Mouse (Mus musculus): ENCODE results near the gene Arhgef28. TPM values are rescaled to one million over a fixed set of nuclear protein-coding genes. Genes with fewer than 3 reads are reported as not detected.
A peak's percentile ranks its signal among the peaks of the same experiment; 100 is the strongest.

Gene Arhgef28
- polyA plus RNA-seq, 1 experiment from 2014 or later: 10.3 TPM

- Histone ChIP-seq H3K27ac (ENCODE audit: low read length) (no peak overlapping the region), H3K9me3 (replicated peaks; ENCODE audit: control insufficient read depth, low read length) (no peaks in the 10 kb centered on the region), H3K36me3 (ENCODE audit: control insufficient read depth, insufficient read depth) (no peaks in the 10 kb centered on the region), H3K4me3 (ENCODE audit: low read length) (no peak overlapping the region), H3K9ac (ENCODE audit: low read length) (no peak overlapping the region), H3K27me3 (ENCODE audit: control insufficient read depth, insufficient read depth, low read length) (no peaks in the 10 kb centered on the region), H3K4me1 (ENCODE audit: control insufficient read depth, insufficient read depth, low read length) (no peaks in the 10 kb centered on the region), H3K4me2 (ENCODE audit: low read depth, low read length) (no peak overlapping the region)
- no peak for ATAC-seq (replicated peaks; ENCODE audit: extremely low read depth, insufficient read depth, low FRiP score)
- 86% methylated on average over 1 of the region's 1 CpGs for WGBS
Measured at GRCm38 (mm10) chr13:98230511-98230910, 24.3 kb upstream of the Arhgef28 start.

- 62% methylated on average over 2 of the region's 2 CpGs for WGBS
- no peak overlapping the region for H3K9ac ChIP-seq (ENCODE audit: low read length)
- no peak overlapping the region for H3K4me3 ChIP-seq (ENCODE audit: low read length)
- H3K9me3 ChIP-seq (replicated peaks; ENCODE audit: control insufficient read depth, low read length): no peaks in the 10 kb centered on the region
- H3K36me3 ChIP-seq (ENCODE audit: control insufficient read depth, insufficient read depth): no peaks in the 10 kb centered on the region
- H3K4me1 ChIP-seq (ENCODE audit: control insufficient read depth, insufficient read depth, low read length): no peaks in the 10 kb centered on the region
- no peaks in the 10 kb centered on the region for H3K27me3 ChIP-seq (ENCODE audit: control insufficient read depth, insufficient read depth, low read length)
- ATAC-seq (replicated peaks; ENCODE audit: extremely low read depth, insufficient read depth, low FRiP score): no peak
- H3K4me2 ChIP-seq (ENCODE audit: low read depth, low read length): no peak overlapping the region
- H3K27ac ChIP-seq (ENCODE audit: low read length): no peak overlapping the region
Measured at GRCm38 (mm10) chr13:98226225-98226624, 20.0 kb upstream of the Arhgef28 start.

GRCm38 (mm10) chr13:98222848-98223247 lies 16.6 kb upstream of the Arhgef28 start:
- ATAC-seq (replicated peaks; ENCODE audit: extremely low read depth, insufficient read depth, low FRiP score): no peak
- no peak overlapping the region for H3K27ac ChIP-seq (ENCODE audit: low read length)
- H3K9ac ChIP-seq (ENCODE audit: low read length): no peak overlapping the region
- no peaks in the 10 kb centered on the region for H3K9me3 ChIP-seq (replicated peaks; ENCODE audit: control insufficient read depth, low read length)
- H3K4me2 ChIP-seq (ENCODE audit: low read depth, low read length): no peak overlapping the region
- H3K4me3 ChIP-seq (ENCODE audit: low read length): no peak overlapping the region
- H3K4me1 ChIP-seq (ENCODE audit: control insufficient read depth, insufficient read depth, low read length): no peaks in the 10 kb centered on the region
- 35% methylated on average over 12 of the region's 12 CpGs for WGBS
- H3K27me3 ChIP-seq (ENCODE audit: control insufficient read depth, insufficient read depth, low read length): no peaks in the 10 kb centered on the region
- no peaks in the 10 kb centered on the region for H3K36me3 ChIP-seq (ENCODE audit: control insufficient read depth, insufficient read depth)

- 79% methylated on average over 7 of the region's 7 CpGs for WGBS
- Histone ChIP-seq H3K9me3 (replicated peaks; ENCODE audit: control insufficient read depth, low read length) (no peaks in the 10 kb centered on the region), H3K27me3 (ENCODE audit: control insufficient read depth, insufficient read depth, low read length) (peaks cover 2% of the 10 kb centered on the region; the same call in 1 of the 2 replicates), H3K27ac (ENCODE audit: low read length) (no peak overlapping the region), H3K36me3 (ENCODE audit: control insufficient read depth, insufficient read depth) (no peaks in the 10 kb centered on the region), H3K4me2 (ENCODE audit: low read depth, low read length) (no peak overlapping the region), H3K4me1 (ENCODE audit: control insufficient read depth, insufficient read depth, low read length) (0 out of 2 replicates have a peak, but pooled peaks cover 2% of the 10 kb centered on the region), H3K4me3 (ENCODE audit: low read length) (no peak overlapping the region), H3K9ac (ENCODE audit: low read length) (no peak overlapping the region)
- no peak for ATAC-seq (replicated peaks; ENCODE audit: extremely low read depth, insufficient read depth, low FRiP score)
Measured at GRCm38 (mm10) chr13:98210137-98210536, 3.9 kb upstream of the Arhgef28 start.

GRCm38 (mm10) chr13:98208842-98209241 lies 2.6 kb upstream of the Arhgef28 start:
- Histone ChIP-seq H3K9me3 (replicated peaks; ENCODE audit: control insufficient read depth, low read length) (peaks cover under 1% of the 10 kb centered on the region; the same call in 1 of the 2 replicates), H3K4me2 (ENCODE audit: low read depth, low read length) (no peak overlapping the region), H3K27me3 (ENCODE audit: control insufficient read depth, insufficient read depth, low read length) (no peaks in the 10 kb centered on the region; the same call in 1 of the 2 replicates), H3K27ac (ENCODE audit: low read length) (no peak overlapping the region), H3K9ac (ENCODE audit: low read length) (no peak overlapping the region), H3K4me1 (ENCODE audit: control insufficient read depth, insufficient read depth, low read length) (0 out of 2 replicates have a peak, but pooled peaks cover 2% of the 10 kb centered on the region), H3K36me3 (ENCODE audit: control insufficient read depth, insufficient read depth) (no peaks in the 10 kb centered on the region), H3K4me3 (ENCODE audit: low read length) (no peak overlapping the region)
- no peak for ATAC-seq (replicated peaks; ENCODE audit: extremely low read depth, insufficient read depth, low FRiP score)
- whole genome bisulfite sequencing: 38% methylated on average over 9 of the region's 9 CpGs

- 2% methylated on average over 13 of the region's 13 CpGs for WGBS
- H3K27ac ChIP-seq (ENCODE audit: low read length): peak overlapping the region; percentile 63
- peaks cover 4% of the 10 kb centered on the region; the same call in 1 of the 2 replicates for H3K9me3 ChIP-seq (replicated peaks; ENCODE audit: control insufficient read depth, low read length)
- H3K4me2 ChIP-seq (ENCODE audit: low read depth, low read length): peak overlapping the region; percentile 95
- ATAC-seq (replicated peaks; ENCODE audit: extremely low read depth, insufficient read depth, low FRiP score): no peak
- H3K36me3 ChIP-seq (ENCODE audit: control insufficient read depth, insufficient read depth): no peaks in the 10 kb centered on the region
- H3K27me3 ChIP-seq (ENCODE audit: control insufficient read depth, insufficient read depth, low read length): no peaks in the 10 kb centered on the region; the same call in 1 of the 2 replicates
- H3K4me1 ChIP-seq (ENCODE audit: control insufficient read depth, insufficient read depth, low read length): peaks cover 8% of the 10 kb centered on the region
- H3K9ac ChIP-seq (ENCODE audit: low read length): peak overlapping the region; percentile 76
- peak overlapping the region; percentile 76 for H3K4me3 ChIP-seq (ENCODE audit: low read length)
Measured at GRCm38 (mm10) chr13:98206546-98206870, 269 bp upstream of the Arhgef28 start.

GRCm38 (mm10) chr13:98205111-98205510 lies 1.1 kb downstream of the Arhgef28 start:
- Histone ChIP-seq H3K36me3 (ENCODE audit: control insufficient read depth, insufficient read depth) (no peaks in the 10 kb centered on the region), H3K27ac (ENCODE audit: low read length) (no peak overlapping the region), H3K4me2 (ENCODE audit: low read depth, low read length) (peak overlapping the region; percentile 95), H3K4me1 (ENCODE audit: control insufficient read depth, insufficient read depth, low read length) (peaks cover 12% of the 10 kb centered on the region), H3K27me3 (ENCODE audit: control insufficient read depth, insufficient read depth, low read length) (no peaks in the 10 kb centered on the region; the same call in 1 of the 2 replicates), H3K9me3 (replicated peaks; ENCODE audit: control insufficient read depth, low read length) (peaks cover 4% of the 10 kb centered on the region; the same call in 1 of the 2 replicates), H3K9ac (ENCODE audit: low read length) (no peak overlapping the region), H3K4me3 (ENCODE audit: low read length) (peak overlapping the region; percentile 76)
- 44% methylated on average over 8 of the region's 8 CpGs for WGBS
- no peak for ATAC-seq (replicated peaks; ENCODE audit: extremely low read depth, insufficient read depth, low FRiP score)

- WGBS: 83% methylated on average over 8 of the region's 8 CpGs
Measured at GRCm38 (mm10) chr13:98204371-98204770, 1.9 kb downstream of the Arhgef28 start.

GRCm38 (mm10) chr13:98201436-98201835 lies 4.8 kb downstream of the Arhgef28 start:
- Histone ChIP-seq H3K9ac (ENCODE audit: low read length) (peak overlapping the region; percentile 46), H3K4me2 (ENCODE audit: low read depth, low read length) (peak overlapping the region; percentile 41), H3K36me3 (ENCODE audit: control insufficient read depth, insufficient read depth) (no peaks in the 10 kb centered on the region), H3K4me3 (ENCODE audit: low read length) (peak overlapping the region; percentile 6; the same call in 1 of the 2 replicates), H3K27ac (ENCODE audit: low read length) (no peak overlapping the region), H3K27me3 (ENCODE audit: control insufficient read depth, insufficient read depth, low read length) (no peaks in the 10 kb centered on the region; the same call in 1 of the 2 replicates), H3K4me1 (ENCODE audit: control insufficient read depth, insufficient read depth, low read length) (peaks cover 10% of the 10 kb centered on the region), H3K9me3 (replicated peaks; ENCODE audit: control insufficient read depth, low read length) (peaks cover 4% of the 10 kb centered on the region; the same call in 1 of the 2 replicates)
- no peak for ATAC-seq (replicated peaks; ENCODE audit: extremely low read depth, insufficient read depth, low FRiP score)
- WGBS: 25% methylated on average over 9 of the region's 9 CpGs

More at GRCm38 (mm10) chr13:98204371-98204770, 1.9 kb downstream of the Arhgef28 start:
- H3K27ac ChIP-seq (ENCODE audit: low read length): no peak overlapping the region
- H3K27me3 ChIP-seq (ENCODE audit: control insufficient read depth, insufficient read depth, low read length): no peaks in the 10 kb centered on the region; the same call in 1 of the 2 replicates
- no peak overlapping the region for H3K9ac ChIP-seq (ENCODE audit: low read length)
- H3K4me1 ChIP-seq (ENCODE audit: control insufficient read depth, insufficient read depth, low read length): peaks cover 12% of the 10 kb centered on the region
- no peak overlapping the region for H3K4me3 ChIP-seq (ENCODE audit: low read length)
- H3K36me3 ChIP-seq (ENCODE audit: control insufficient read depth, insufficient read depth): no peaks in the 10 kb centered on the region
- H3K9me3 ChIP-seq (replicated peaks; ENCODE audit: control insufficient read depth, low read length): peaks cover 4% of the 10 kb centered on the region; the same call in 1 of the 2 replicates
- H3K4me2 ChIP-seq (ENCODE audit: low read depth, low read length): no peak overlapping the region; the same call in 1 of the 2 replicates
- no peak for ATAC-seq (replicated peaks; ENCODE audit: extremely low read depth, insufficient read depth, low FRiP score)

Data from heart, embryonic 16.5 days (tissue).